Mouse (Mus musculus) spleen, adult 18-20 months (tissue): Measurements from ENCODE around the gene Znrf1.
A peak's percentile ranks its signal among the peaks of the same experiment; 100 is the strongest.

ENCODE experiments used
- DNase-seq, 2 experiments: peaks; one replicate each; pipeline ENCODE4 v3.0.0; 2022; ENCODE audit warnings: mixed read lengths in 2 of 2

The Znrf1 gene

GRCm38 (mm10) chr8:111602050-111602449 lies 66.2 kb downstream of the Znrf1 start:
- no peak for DNase-seq

GRCm38 (mm10) chr8:111604986-111605385 lies 69.1 kb downstream of the Znrf1 start:
- DNase-seq, result no peak

GRCm38 (mm10) chr8:111606961-111607360 lies 71.1 kb downstream of the Znrf1 start:
- DNase-seq, result no peak

DNA sequence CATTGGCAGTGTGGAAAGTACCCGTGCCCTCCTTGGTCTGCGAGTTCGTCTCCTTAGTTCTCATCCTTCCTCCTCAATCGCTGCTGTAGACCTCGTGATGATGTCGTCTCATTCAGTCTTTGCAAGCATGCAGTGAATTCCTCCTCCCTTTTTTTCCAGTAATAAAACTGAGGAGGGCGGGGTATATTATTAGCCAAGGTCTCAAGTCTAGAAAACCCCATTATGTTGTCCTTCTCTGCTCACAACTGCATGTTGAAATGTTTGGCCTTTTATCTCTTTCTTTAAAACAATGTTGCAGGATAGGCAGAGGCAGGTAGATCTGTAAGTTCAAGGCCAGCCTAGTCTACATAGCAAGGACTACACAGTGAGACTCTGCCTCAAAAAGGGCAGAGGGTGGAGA lies 71.5 kb downstream of the Znrf1 start:
- no peak for DNase-seq

DNA sequence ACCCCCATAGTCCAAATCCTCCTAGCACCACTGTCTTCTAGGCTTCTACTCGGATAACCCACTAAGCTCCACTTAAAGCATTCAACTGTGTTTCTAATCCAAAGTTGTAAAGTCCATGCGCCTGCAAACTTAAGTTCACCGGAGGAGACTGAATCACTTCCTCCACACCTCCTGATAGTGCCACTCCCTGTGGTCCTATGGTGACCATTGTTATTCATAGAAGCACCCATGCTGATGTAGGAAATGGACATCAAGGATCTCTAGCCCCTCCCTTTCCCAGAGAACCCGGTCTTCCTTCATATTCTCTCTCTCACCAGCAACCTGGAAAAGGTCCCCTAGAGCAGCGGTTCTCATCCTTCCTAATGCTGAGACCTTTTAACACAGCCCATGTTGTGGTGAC lies 77.3 kb downstream of the Znrf1 start:
- DNase-seq, result no peak

DNA sequence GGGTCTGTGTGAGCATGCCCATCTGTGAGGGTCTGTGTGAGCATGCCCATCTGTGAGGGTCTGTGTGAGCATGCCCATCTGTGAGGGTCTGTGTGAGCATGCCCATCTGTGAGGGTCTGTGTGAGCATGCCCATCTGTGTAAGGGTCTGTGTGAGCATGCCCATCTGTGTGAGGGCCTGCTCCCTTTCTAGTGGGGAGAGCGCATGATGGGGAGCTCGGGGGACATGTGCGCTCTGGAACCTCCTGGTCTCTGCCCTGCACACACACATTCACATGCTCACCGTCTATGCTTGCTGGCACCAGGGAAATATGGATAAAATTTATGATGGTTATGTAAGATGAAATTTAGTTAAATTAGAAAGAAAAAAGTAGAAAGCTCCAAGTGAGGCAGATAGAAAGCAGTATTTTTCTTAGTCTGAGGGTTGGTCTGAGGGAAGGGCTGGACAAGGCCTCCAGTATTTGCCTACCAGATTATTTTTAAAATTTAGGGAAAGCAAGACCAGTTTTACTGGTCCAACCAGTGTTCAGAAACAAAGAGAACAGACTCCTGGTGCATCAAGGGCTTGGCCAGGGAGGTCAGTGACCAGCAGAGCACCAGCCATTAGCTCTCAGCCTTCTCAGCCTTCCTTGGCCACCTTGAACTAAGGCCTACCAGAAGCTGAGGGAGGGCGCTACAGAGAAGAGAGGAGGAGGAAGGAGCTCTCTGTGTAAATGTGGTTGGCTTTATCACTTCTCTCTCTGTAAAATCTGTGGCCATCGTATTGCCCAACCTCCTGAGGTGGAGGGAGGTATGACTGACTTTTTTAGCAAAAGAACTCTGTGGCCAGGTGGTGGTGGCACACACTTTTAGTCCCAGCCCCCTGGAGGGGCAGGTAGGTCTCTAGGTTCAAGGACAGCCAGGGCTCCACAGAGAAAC lies 79.1 kb downstream of the Znrf1 start:
- no peak for DNase-seq

GRCm38 (mm10) chr8:111617812-111618211 lies 81.9 kb downstream of the Znrf1 start:
- DNase-seq, result no peak

DNA sequence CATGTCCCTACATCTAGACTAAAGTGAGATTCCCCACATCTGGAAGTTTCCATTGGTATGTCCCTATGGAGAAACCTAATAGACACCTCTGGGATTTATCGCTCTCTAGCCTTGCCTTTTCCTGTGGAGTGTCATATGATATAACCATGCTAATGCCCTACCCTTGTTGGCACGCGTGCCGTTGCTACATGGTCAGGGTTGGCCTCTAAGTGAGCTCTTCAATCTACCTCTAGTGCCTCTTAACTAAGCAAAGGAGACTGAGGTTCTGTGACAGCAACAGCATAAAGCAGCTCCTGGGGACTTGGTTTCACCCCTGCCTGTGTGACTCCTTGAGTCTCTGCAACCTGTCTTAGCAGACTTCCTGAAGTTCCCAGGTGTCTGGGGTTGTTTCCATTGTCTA lies 82.4 kb downstream of the Znrf1 start:
- no peak for DNase-seq

DNA sequence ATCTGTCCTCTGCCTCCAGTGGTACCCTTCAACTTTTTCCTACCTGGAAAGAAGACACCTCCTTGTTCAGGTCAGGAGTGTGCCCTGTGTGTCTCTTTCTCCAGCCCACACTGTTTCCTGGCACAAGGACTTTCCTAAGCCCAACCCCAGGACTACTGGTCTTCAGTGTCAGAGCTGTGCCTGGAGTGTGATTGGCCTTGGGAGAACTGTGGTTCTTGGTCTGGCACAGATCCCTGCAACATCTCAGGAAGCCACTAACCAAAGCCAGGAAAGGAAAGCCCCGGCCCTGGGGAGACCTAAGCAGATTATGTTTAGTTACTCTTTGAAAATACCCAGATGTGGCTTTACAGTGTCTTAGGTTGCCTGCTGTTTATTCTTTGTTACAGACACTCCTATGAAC lies 84.0 kb downstream of the Znrf1 start:
- DNase-seq, result no peak

DNA sequence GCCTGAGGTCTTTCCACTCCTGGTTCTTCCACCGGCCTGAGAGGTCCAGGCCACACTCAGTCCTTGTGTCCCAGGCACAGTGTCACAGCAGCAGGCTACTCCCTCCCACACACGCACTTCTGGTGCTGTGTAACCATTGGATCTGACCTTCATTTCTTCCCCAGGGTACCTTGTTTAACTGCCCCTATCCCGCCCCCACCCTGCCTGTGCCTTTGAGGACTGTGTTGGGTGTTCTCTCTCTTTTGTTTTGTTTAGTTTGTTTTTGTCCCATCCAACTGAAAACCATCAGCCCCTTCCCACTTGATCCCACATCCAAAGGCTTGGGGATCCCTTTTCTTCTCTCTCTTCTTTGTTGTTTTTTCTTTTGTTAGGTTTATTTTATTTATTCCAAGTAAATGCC lies 86.2 kb downstream of the Znrf1 start:
- DNase-seq, result no peak

GRCm38 (mm10) chr8:111622553-111622952 lies 86.7 kb downstream of the Znrf1 start:
- DNase-seq, result no peak

DNA sequence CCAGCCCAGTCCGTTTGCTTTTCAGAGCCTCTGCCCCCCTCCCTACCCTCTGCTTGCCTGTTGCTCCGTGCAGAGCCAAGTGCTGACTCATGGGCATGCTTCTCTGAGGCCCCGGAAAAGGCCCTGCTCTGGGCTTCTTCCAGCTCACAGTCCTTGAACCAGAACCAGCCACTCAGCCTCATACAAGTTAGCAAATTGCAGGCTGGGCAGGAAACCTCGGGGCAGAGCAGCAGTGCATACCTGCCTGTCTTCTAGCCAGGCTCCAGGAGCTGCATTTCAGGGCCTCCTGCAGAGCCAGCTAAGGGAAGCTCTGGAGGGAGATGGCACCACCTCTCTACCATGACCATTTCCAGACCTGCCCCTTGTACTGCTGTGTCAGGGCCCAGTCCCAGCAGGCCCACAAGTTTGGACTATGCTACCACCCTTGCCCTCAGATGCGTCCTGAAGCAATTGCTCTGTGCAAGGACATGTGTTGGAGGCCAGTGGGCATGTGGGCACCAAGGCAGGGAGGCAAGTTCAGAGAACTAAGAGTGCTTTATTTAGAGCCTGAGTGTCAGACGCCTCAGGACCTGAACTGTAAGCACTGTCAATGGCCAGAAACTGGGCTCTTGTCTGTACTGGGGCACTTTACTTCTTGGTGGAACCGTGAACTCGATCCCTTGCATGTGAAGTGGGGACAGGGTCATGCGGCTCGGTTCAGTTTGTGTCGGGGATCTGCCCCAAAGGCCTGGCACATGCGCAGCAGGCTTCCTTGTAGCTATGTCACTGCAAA lies 88.4 kb downstream of the Znrf1 start:
- no peak for DNase-seq

GRCm38 (mm10) chr8:111624853-111625221 lies 88.9 kb downstream of the Znrf1 start:
- no peak for DNase-seq

GRCm38 (mm10) chr8:111625694-111626527 lies 90.0 kb downstream of the Znrf1 start:
- peak; percentile 48 to 77 for DNase-seq

DNA sequence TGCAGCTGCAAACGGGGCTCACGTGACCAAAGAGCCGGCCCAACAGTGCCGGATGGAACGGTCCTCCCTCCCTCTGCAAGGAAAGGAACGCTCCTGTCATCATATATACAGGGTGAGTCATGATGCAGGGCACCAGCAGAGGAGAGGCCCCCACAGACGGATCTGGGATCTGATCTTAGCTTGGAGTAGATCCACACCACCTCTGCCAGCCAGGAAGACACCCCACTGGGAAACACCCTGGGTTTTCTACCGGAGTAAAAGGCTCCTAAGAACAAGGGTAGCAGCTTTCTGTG lies 90.6 kb downstream of the Znrf1 start:
- DNase-seq, result no peak

GRCm38 (mm10) chr8:111626933-111627332 lies 91.0 kb downstream of the Znrf1 start:
- no peak for DNase-seq

DNA sequence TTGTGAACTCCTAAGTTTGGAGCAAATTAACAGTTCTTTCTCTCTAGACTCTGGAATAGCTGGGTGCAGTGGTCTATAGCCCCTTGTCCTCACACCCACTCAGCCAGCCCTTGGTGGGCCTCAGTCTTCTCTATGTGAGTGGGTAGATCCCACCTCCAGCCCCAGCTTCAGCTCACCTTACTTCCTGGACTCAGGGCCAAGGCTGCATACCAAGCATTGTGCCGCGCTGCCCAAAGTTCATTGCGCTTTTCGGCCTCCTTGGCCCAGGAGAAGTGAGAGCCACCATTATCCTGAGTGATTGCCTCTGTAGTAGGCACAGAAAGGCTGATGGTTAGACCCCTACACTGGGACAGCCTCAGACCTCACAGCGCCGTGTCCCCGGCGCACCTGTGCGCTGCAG lies 92.0 kb downstream of the Znrf1 start:
- DNase-seq, result no peak

- DNase-seq, result no peak
Measured at GRCm38 (mm10) chr8:111628401-111628800, 92.5 kb downstream of the Znrf1 start.

GRCm38 (mm10) chr8:111628894-111629501 lies 93.1 kb downstream of the Znrf1 start:
- no peak for DNase-seq

DNA sequence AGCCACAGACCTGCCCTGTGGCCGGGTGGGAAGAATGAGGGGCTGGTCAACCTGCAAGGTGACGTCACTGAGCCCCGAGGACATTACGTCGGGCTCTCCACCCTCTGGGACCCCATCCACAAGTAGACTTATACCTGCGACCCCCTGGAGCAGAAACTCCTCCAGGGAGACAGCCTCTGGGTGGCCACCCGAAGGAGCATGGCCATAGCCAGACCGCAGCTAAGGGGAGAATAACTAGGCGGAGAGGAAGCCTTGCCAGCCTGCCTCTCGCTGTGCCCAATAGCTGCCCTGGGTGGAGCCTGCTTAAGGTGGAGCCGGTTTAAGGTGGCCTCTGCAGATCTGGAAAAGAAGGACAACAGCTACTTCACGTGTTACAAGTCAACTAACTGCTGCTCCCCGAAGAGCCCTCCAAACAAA lies 94.2 kb downstream of the Znrf1 start, which contains the start of gene Ldhd:
Gene Ldhd, minus strand, starts transcription at position 270 of the 417 bp plus-strand sequence.
- peak in 1 of 2 experiments; percentile 28 for DNase-seq

DNA sequence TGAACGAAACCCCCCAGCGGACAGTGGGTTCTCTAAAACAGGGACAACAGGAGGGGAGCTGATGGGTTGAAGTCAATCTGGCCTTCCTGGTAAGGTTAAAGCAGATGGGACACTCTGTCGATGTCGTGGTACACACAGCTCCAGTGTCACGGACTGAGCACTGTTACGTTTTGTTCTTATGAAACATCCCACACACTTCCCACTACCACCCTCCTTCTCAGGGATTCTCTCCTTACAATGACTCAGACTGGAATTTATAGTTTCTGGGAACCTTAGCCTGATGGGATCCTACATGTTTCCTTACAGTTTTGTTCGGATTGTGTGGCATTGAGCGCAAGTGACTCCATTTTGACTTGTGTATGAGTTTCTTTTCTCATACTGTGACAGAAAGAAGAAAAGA lies 95.7 kb downstream of the Znrf1 start:
- no peak for DNase-seq

DNA sequence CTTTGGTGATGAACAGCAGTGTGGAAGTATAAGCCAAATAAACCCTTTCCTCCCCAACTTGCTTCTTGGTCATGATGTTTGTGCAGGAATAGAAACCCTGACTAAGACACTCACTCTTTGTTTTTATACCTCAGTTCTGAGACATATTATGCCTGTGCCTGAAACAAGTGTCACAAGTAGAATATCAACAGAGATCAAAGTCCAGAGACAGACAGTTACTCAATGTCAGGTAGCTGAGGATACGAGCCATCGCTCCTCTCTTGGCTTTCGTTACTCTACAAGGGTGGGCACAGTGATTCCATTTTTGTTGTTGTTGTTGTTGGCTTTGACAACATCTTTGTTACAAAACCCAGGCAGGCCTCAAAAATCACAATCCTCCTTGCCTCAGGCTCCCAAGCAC lies 97.1 kb downstream of the Znrf1 start:
- DNase-seq, result no peak

- DNase-seq, result no peak
Measured at GRCm38 (mm10) chr8:111638086-111638485, 102.2 kb downstream of the Znrf1 start.
